Mouse (Mus musculus): Measurements from ENCODE around the gene Sptssa. TPM values are rescaled to one million over a fixed set of nuclear protein-coding genes. Genes with fewer than 3 reads are reported as not detected.

Gene Sptssa
- polyA plus RNA-seq, 1 experiment from 2014 or later, result 163 TPM

DNA sequence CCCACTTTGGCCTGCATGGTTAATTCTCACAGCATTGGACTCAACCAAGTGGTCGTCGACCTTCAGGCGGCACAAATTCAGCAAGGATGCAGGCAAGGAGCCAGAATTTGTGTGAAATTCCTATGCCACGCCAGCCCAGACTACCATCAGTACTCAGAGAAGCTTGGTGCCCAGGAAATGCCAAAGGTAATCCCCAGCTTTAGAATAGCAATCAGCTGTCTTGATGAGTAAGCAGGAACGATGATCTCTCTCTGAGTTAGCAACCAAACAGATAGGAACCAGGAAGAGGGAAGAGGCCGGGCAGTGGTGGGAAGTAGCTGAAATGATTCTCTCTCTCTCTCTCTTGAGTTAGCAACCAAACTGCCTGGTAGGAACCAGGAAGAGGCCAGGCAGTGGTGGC is 16.1 kb downstream of the Sptssa start:
- H3K9ac ChIP-seq (ENCODE audit: low read length), result no peak overlapping the region
- no peaks in the 10 kb centered on the region for H3K36me3 ChIP-seq (ENCODE audit: control insufficient read depth, insufficient read depth, low read length)
- no peaks in the 10 kb centered on the region for H3K4me1 ChIP-seq (replicated peaks; ENCODE audit: control insufficient read depth, insufficient read depth)
- H3K9me3 ChIP-seq (ENCODE audit: control insufficient read depth, low read length), result no peaks in the 10 kb centered on the region
- no peak for DNase-seq (ENCODE audit: low spot score)
- whole genome bisulfite sequencing, result 78% methylated on average over 6 of the region's 6 CpGs
- no peaks in the 10 kb centered on the region for H3K27me3 ChIP-seq (ENCODE audit: control insufficient read depth, insufficient read depth, low read length)
- no peak overlapping the region for H3K4me3 ChIP-seq (ENCODE audit: low read depth, low read length)
- ATAC-seq (ENCODE audit: low FRiP score, low TSS enrichment), result no peak
- TF ChIP-seq CTCF (IDR thresholded peaks at IDR 0.05; ENCODE audit: low read depth) (no peak), EP300 (optimal IDR thresholded peaks at IDR 0.05) (no peak)
- H3K27ac ChIP-seq (replicated peaks), result no peak overlapping the region
- H3K4me2 ChIP-seq (replicated peaks; ENCODE audit: low read depth), result no peak overlapping the region

DNA sequence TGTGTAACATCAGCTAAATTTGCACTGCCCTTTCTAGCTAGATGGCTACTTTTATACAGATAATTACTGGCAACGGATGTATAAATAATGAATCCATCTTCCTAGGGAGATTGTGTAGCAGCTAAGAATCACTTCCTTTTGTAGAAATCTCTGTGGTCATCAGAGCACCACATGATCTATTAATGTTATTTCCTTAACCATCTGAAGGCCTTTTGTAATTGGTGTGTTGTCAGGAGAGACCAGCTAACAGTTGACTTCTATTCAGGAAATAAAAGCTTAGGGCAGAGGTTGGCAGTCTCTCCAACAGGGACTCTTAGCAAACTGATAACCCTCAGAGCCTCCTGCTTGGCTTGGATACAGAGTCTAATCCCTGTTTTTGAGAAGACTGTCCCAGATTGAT is 19.3 kb downstream of the Sptssa start:
- Histone ChIP-seq H3K9ac (ENCODE audit: low read length) (no peak overlapping the region), H3K9me3 (ENCODE audit: control insufficient read depth, low read length) (no peaks in the 10 kb centered on the region), H3K4me3 (ENCODE audit: low read depth, low read length) (no peak overlapping the region), H3K4me2 (replicated peaks; ENCODE audit: low read depth) (no peak overlapping the region), H3K4me1 (replicated peaks; ENCODE audit: control insufficient read depth, insufficient read depth) (no peaks in the 10 kb centered on the region), H3K27me3 (ENCODE audit: control insufficient read depth, insufficient read depth, low read length) (no peaks in the 10 kb centered on the region), H3K36me3 (ENCODE audit: control insufficient read depth, insufficient read depth, low read length) (no peaks in the 10 kb centered on the region), H3K27ac (replicated peaks) (no peak overlapping the region)
- 76% methylated on average over 1 of the region's 1 CpGs for WGBS
- no peak for DNase-seq (ENCODE audit: low spot score)
- no peak for TF ChIP-seq EP300 (optimal IDR thresholded peaks at IDR 0.05)
- TF ChIP-seq CTCF (IDR thresholded peaks at IDR 0.05; ENCODE audit: low read depth), result no peak
- no peak for ATAC-seq (ENCODE audit: low FRiP score, low TSS enrichment)

DNA sequence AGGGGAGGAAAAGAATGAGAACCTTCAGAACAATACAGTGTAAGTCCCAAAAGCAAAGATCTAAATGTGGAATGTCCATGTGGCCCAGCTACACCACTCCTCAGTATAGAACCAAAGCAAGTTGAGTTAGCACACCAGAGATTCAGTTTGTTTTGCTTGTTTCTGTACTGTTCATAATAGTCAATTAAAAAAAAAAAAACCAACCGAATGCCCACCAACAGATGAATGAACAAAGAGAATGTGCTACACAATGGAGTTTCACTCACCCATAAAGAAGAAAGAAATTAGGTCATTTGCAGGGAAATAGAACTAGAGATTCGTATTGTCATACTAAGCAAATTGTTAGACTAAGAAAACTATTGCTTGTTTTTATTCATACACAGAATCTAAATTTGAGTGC is 24.2 kb downstream of the Sptssa start:
- Histone ChIP-seq H3K9ac (ENCODE audit: low read length) (no peak overlapping the region), H3K27me3 (ENCODE audit: control insufficient read depth, insufficient read depth, low read length) (no peaks in the 10 kb centered on the region), H3K9me3 (ENCODE audit: control insufficient read depth, low read length) (no peaks in the 10 kb centered on the region), H3K4me1 (replicated peaks; ENCODE audit: control insufficient read depth, insufficient read depth) (no peaks in the 10 kb centered on the region), H3K27ac (replicated peaks) (no peak overlapping the region), H3K36me3 (ENCODE audit: control insufficient read depth, insufficient read depth, low read length) (no peaks in the 10 kb centered on the region), H3K4me3 (ENCODE audit: low read depth, low read length) (no peak overlapping the region), H3K4me2 (replicated peaks; ENCODE audit: low read depth) (no peak overlapping the region)
- TF ChIP-seq CTCF (IDR thresholded peaks at IDR 0.05; ENCODE audit: low read depth), result no peak
- no peak for TF ChIP-seq EP300 (optimal IDR thresholded peaks at IDR 0.05)
- DNase-seq (ENCODE audit: low spot score) (no peak), ATAC-seq (ENCODE audit: low FRiP score, low TSS enrichment) (no peak)
- 86% methylated on average over 2 of the region's 2 CpGs for WGBS

DNA sequence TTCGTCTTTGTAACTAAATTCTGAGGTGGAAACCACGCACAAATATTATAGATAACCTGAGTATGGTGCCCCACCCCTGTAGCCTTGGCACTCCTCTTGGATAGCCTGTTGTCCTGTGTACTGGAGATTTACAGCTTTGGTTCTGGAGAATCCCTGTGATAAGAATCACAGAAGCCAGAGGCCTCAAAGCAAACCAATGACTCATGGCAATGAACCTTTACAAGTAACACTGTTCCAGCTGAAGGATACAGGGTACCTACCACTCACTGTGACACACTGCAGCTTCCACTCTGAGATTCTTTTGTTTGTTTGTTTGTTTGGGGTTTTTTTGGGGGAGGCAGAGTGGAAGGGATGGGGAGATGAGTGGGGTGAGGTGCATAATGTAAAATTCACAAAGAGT is 34.4 kb downstream of the Sptssa start:
- ATAC-seq (ENCODE audit: low FRiP score, low TSS enrichment), result no peak
- Histone ChIP-seq H3K27me3 (ENCODE audit: control insufficient read depth, insufficient read depth, low read length) (no peaks in the 10 kb centered on the region), H3K4me2 (replicated peaks; ENCODE audit: low read depth) (no peak overlapping the region), H3K36me3 (ENCODE audit: control insufficient read depth, insufficient read depth, low read length) (no peaks in the 10 kb centered on the region), H3K9me3 (ENCODE audit: control insufficient read depth, low read length) (no peaks in the 10 kb centered on the region), H3K9ac (ENCODE audit: low read length) (no peak overlapping the region), H3K4me1 (replicated peaks; ENCODE audit: control insufficient read depth, insufficient read depth) (no peaks in the 10 kb centered on the region), H3K27ac (replicated peaks) (no peak overlapping the region), H3K4me3 (ENCODE audit: low read depth, low read length) (no peak overlapping the region)
- DNase-seq (ENCODE audit: low spot score), result no peak
- 90% methylated on average over 2 of the region's 2 CpGs for WGBS
- TF ChIP-seq CTCF (IDR thresholded peaks at IDR 0.05; ENCODE audit: low read depth) (no peak), EP300 (optimal IDR thresholded peaks at IDR 0.05) (no peak)

DNA sequence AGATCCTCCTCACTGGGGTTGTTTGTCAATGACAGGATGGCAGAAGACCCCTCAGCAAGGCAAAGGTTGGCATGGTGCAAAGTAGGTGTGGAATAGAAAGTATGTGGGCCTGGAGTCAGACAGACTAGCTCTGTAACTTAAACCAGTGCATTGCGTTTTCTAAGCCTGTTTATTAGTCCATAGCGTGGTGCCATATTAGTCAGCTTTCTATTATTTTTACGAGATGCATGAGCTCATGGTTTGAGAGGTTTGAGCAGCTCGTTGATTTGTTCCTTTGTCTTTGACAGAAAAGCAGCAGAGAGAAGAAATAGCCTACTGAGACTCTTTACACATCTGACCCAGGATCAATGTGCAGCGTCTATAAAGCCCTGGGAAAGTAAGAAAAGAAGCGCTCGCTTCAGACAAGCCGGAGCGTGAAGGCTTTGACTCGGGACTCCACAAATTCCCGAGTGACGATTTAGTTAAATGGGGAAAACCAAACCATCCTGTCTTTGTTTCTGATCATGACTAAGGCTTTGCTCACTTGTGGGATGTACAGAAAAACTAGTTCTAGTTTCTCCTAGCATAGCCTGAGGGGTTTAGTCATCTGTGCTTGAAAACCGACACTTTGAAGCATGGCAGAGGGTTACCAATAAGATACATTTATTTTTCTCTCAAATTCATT is 36.2 kb downstream of the Sptssa start:
- no peak overlapping the region for H3K27ac ChIP-seq (replicated peaks)
- 73% methylated on average over 13 of the region's 13 CpGs for WGBS

DNA sequence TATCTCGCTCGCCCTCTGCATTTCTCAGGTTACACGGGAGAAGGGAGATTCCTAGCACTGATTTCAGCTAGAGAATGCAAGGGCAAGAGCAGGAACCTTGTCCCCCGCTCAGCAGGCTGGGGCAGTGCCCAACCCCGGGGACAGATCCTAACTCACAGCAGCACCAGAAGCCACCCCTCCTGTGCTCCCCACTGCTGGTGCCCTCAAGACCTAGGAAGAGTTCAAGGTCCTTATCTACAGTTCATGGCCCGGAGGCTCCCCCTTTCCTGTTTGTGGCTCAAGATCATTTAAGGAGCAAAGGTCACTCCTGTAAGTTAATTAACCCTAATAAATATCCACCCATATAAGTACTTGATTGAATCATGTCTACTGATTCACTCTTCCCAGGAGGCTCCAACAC is 47.4 kb downstream of the Sptssa start:
- Histone ChIP-seq H3K27me3 (ENCODE audit: control insufficient read depth, insufficient read depth, low read length) (no peaks in the 10 kb centered on the region), H3K9me3 (ENCODE audit: control insufficient read depth, low read length) (no peaks in the 10 kb centered on the region), H3K36me3 (ENCODE audit: control insufficient read depth, insufficient read depth, low read length) (no peaks in the 10 kb centered on the region), H3K4me1 (replicated peaks; ENCODE audit: control insufficient read depth, insufficient read depth) (no peaks in the 10 kb centered on the region), H3K9ac (ENCODE audit: low read length) (no peak overlapping the region), H3K4me2 (replicated peaks; ENCODE audit: low read depth) (no peak overlapping the region), H3K27ac (replicated peaks) (no peak overlapping the region), H3K4me3 (ENCODE audit: low read depth, low read length) (no peak overlapping the region)
- WGBS, result 59% methylated on average over 6 of the region's 6 CpGs
- ATAC-seq (ENCODE audit: low FRiP score, low TSS enrichment) (no peak), DNase-seq (ENCODE audit: low spot score) (no peak)
- TF ChIP-seq CTCF (IDR thresholded peaks at IDR 0.05; ENCODE audit: low read depth) (no peak), EP300 (optimal IDR thresholded peaks at IDR 0.05) (no peak)

More for the DNA sequence above, 36.2 kb downstream of the Sptssa start:
- Histone ChIP-seq H3K4me1 (replicated peaks; ENCODE audit: control insufficient read depth, insufficient read depth) (no peaks in the 10 kb centered on the region), H3K27me3 (ENCODE audit: control insufficient read depth, insufficient read depth, low read length) (no peaks in the 10 kb centered on the region), H3K4me2 (replicated peaks; ENCODE audit: low read depth) (no peak overlapping the region), H3K9me3 (ENCODE audit: control insufficient read depth, low read length) (no peaks in the 10 kb centered on the region), H3K36me3 (ENCODE audit: control insufficient read depth, insufficient read depth, low read length) (no peaks in the 10 kb centered on the region), H3K9ac (ENCODE audit: low read length) (no peak overlapping the region), H3K4me3 (ENCODE audit: low read depth, low read length) (no peak overlapping the region)
- TF ChIP-seq CTCF (IDR thresholded peaks at IDR 0.05; ENCODE audit: low read depth), result no peak
- no peak for TF ChIP-seq EP300 (optimal IDR thresholded peaks at IDR 0.05)
- no peak for ATAC-seq (ENCODE audit: low FRiP score, low TSS enrichment)
- no peak for DNase-seq (ENCODE audit: low spot score)

All from stomach, postnatal 0 days (tissue).